Mouse (Mus musculus): Measurements from ENCODE around the gene Gm20820. TPM values are rescaled to one million over a fixed set of nuclear protein-coding genes. Genes with fewer than 3 reads are reported as not detected.
"Not testable (repeated sequence)": the region's sequence is repeated elsewhere in the genome, so short reads cannot be mapped to it uniquely, and the experiment has no call there.

The Gm20820 gene
- not detected in 2 replicates for polyA plus RNA-seq (2011; ENCODE audit: insufficient read length, low read depth, missing spikeins)

- H3K27ac ChIP-seq (ENCODE audit: insufficient read depth, low read length); H3K4me3 ChIP-seq (ENCODE audit: insufficient read depth, low read length); H3K4me1 ChIP-seq (ENCODE audit: control insufficient read depth, insufficient read depth, low read length): not testable (repeated sequence)
Measured at GRCm38 (mm10) chrY:86061472-86061871, at the start of gene Gm20820. Gene Gm20820, plus strand, starts transcription at chrY:86061772.
